Mouse (Mus musculus) induced T-regulatory cell, adult 2 months (primary cell): ENCODE data around the gene Vmn2r22.
"Not testable (repeated sequence)": the region's sequence is repeated elsewhere in the genome, so short reads cannot be mapped to it uniquely, and the experiment has no call there.

ENCODE experiments used
- DNase-seq: peaks from one replicate; pipeline ENCODE4 v3.0.0-alpha.2; 2012; ENCODE audit warnings: low read depth

Gene Vmn2r22

DNA sequence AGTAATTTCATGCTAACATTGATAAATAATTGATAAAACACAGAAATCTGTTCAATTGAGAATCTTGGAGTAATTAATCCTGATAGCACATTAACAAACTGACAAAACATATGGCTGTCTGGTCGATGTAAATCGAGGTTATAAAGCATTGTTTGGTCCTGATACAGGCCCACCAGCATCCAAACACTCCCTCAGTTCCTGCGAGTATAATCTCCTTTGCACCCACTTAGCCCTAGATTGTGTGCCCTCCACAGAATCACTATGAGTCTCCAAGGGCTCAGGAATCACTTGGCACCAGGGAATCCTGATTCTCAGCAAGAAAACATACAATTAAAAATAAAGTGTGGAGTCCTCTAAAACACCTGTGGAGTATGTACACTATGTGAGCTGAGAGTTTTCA lies at the start of gene Vmn2r22:
Gene Vmn2r22 (minus strand): TSS at position 101 of the 400 bp plus-strand sequence.
- not testable (repeated sequence) for DNase-seq

GRCm38 (mm10) chr6:123697213-123697612 lies 46.7 kb upstream of the Vmn2r22 start:
- no peak for DNase-seq

DNA sequence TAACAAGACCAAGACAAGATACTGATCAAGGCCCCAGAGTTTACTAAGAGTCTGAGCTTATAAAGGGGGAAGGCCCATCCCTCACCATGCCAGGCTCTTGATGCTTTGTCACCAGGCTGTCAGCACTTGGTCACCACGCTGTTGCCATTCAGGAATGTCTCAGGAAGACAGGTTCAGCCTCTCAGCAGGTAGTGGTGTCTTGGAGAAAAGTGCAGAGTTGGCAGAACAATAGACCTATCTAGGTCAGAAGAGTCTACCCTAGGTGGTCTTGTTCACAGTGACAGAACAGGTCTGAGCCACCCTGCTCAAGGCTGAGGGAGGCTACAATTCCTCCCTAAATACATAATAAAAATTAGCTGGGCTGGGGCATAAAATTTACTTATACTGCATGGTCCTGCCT lies 46.1 kb upstream of the Vmn2r22 start:
- DNase-seq = not testable (repeated sequence)

- no peak for DNase-seq
Measured at GRCm38 (mm10) chr6:123657040-123657439, 6.5 kb upstream of the Vmn2r22 start.

DNA sequence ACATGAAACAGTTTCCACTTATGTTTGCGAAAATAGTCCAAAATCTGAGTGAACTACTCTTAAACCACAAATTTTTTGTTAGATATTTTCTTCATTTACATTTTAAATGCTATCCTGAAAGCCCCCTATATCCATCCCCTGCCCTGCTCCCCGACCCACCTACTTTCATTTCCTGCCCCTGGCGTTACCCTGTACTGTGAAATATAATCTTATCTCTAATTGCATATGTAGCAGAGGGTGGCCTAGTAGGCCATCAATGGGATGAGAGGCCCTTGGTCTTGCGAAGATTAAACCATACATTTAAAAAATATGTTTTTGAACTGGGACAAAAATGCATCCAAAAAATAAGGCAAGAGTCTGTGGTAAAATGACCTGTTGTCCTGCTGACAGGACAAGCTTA lies 11.1 kb downstream of the Vmn2r22 start:
- DNase-seq = not testable (repeated sequence)

DNA sequence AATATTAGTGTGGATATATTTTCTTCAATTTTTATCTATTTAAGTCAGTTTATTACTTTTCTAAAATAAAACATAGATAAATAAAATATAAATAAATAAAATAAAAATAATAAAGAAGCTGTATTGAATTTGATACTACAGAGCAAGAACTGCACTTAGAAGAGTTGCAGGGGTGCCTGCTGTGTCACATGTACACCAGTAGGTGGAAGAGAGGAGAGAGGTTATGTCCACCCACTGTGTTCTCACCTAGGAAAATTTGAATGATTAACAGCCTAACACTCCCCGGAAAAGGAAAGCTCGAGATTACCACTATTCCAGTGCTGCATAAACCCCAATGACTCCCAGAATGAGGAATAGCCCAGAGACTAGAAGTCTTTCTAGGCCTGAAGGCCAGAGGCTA lies 26.7 kb downstream of the Vmn2r22 start:
- not testable (repeated sequence) for DNase-seq

DNA sequence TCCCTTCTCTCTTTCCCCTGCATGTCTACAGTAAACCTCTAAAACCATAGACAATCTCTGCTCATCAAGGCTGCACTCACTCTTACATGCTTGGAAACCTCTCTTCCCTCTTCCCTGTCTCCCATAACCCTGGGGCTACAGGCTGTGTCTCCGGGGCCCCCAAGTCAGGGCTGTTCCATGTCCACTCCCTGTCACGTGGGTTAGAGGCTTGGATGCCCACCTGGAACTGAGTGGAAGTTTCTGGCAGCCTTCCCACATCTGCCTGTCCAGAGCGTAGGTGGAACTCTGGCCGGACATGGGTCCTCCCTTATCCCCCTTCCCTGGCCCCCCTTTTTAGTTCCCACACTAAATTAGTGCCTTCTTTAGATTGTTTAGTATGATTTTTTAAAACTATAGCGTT lies 62.2 kb downstream of the Vmn2r22 start:
- DNase-seq = not testable (repeated sequence)

DNA sequence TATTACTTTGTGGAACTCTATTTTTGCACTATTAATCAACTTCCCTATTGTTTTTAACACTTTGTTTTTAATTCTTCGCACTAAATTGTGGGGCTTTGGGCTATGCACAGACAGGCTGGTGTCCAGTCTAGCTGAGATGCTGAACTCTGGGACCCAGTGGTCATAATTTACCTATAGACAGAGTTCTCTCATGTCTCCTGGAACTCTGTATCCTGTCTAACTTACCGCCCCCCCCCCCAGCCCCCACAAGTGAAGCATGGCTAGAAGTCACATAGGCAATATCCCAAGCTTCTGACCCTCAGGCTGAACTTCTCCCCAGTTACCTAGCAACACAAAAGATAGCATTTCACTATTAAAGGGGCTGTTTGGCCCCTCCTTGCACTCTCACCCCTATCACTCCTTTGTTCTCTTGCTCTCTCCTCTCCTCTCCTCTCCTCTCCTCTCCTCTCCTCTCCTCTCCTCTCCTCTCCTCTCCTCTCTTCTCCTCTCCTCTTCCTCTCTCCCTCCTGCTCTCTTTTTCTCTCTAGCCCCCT lies 62.7 kb downstream of the Vmn2r22 start:
- DNase-seq = not testable (repeated sequence)

DNA sequence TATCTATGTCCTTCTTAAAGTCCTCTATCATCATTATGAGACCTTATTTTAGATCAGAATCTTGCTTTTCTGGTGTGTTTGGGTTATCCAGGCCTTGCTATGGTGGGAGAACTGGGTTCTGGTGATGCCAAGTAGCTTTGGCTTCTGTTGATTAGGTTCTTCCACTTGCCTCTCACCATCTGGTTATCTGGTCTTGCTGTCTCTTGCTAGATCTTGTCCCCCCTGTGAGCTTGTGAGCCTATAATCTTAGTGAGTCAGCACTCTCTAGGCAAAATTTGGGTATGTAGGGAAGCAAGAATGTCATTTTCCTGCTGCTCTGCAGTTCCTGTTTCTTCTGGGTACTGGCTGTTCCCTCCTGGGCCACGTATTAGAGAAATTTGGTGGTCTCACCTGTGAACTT lies 66.5 kb downstream of the Vmn2r22 start:
- not testable (repeated sequence) for DNase-seq

GRCm38 (mm10) chr6:123574698-123575097 lies 75.8 kb downstream of the Vmn2r22 start:
- DNase-seq = not testable (repeated sequence)
